Mouse (Mus musculus): ENCODE results near the gene Fbxl18.
A peak's percentile ranks its signal among the peaks of the same experiment; 100 is the strongest.
"Not testable (repeated sequence)": the region's sequence is repeated elsewhere in the genome, so short reads cannot be mapped to it uniquely, and the experiment has no call there.

Fbxl18 gene

DNA sequence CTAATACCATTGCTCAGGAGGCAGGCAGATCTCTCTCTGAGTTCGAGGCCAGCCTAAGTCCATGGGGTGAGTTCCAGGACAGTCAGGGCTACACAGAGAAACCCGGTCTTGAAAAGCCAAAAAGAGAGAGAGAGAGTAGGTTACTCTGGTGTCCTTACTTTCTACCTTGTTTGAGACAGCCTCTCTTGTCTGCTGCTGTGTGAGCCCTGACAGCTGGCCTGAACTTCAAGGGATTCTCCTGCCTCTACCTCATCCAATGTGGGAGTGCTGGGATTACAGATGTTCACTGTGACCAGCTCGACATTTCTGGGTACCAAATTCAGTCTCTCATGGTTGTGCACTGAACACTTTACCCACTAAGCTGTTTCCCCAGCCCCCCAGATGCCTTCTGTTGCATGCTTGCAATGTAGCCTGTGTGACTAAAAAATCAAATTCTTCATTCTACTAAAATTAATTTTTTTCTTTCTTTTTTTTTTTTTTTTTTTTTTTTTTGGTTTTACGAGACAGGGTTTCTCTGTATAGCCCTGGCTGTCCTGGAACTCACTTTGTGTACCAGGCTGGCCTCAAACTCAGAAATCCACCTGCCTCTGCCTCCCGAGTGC is 4.8 kb upstream of the Fbxl18 start:
- no peak for DNase-seq (ENCODE audit: low spot score in 2 of 2)

- no peak for DNase-seq (ENCODE audit: low spot score in 2 of 2)
Measured at GRCm38 (mm10) chr5:142899057-142899601, 3.9 kb upstream of the Fbxl18 start.

- no peak for DNase-seq (ENCODE audit: low spot score in 2 of 2)
Measured at GRCm38 (mm10) chr5:142898316-142898715, 3.1 kb upstream of the Fbxl18 start.

- DNase-seq (ENCODE audit: low spot score in 2 of 2): no peak
Measured at GRCm38 (mm10) chr5:142897568-142898248, 2.5 kb upstream of the Fbxl18 start.

- DNase-seq (ENCODE audit: low spot score in 2 of 2): no peak
Measured at GRCm38 (mm10) chr5:142896713-142897112, 1.5 kb upstream of the Fbxl18 start.

DNA sequence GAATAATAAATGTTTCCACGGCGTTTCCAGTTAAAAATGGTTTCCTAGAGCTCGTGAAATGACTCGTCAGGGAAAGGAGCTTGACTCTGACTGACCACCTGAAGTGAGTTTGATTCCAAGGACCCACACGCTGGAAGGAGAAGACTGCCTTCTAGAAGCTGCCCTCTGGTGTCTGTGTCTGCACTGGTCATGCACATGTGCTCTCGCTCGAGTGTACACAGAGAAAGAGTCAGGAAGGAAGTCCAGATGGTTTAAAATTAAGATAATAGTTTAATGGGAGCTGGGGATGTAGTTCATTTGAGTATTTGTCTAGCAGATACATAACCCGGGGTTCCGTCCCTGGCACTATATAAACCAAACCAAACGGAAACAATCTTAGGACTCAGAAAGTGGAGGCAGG is 971 bp upstream of the Fbxl18 start:
- DNase-seq (ENCODE audit: low spot score in 2 of 2): no peak

DNA sequence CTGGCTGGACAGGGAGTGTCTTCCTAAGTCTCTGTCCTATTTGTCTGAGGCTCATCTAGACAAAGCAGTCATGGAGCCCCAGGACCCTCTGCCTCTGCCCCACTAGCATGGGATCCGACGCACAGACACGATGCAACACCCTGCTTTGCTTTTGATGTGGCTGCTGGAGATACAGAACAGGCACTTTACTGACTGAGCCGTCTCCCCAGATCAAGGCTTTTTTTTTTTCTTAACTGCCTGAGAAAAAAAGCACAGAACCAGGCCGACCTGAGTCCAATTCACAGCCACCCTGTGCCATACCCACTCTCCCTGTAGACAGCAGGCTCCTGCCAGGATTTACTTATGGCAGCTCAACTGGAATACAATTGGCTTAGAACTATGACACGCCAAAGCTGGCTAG is 3.8 kb downstream of the Fbxl18 start:
- no peak for DNase-seq (ENCODE audit: low spot score in 2 of 2)

- DNase-seq (ENCODE audit: low spot score in 2 of 2): not testable (repeated sequence)
Measured at GRCm38 (mm10) chr5:142887533-142887932, 7.7 kb downstream of the Fbxl18 start.

DNA sequence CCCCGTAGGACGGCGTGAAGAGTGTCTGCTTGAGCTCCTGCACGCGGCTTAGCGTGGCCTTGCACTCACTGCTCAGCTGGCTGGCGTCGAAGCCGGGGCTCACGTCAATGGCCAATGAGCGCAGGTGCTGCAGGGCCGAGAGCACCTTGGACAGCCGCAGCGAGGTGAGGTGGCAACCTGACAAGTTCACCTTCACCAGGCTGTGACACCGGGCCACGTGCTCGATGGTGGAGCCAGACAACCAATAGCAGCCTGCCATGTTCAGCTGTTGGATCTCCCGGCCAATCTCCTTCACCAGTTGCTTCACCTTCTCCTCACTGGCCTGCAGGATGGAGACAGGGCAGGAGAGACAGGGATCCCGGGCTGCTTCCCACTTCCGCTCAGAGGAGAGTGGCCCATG is 8.5 kb downstream of the Fbxl18 start:
- DNase-seq (ENCODE audit: low spot score in 2 of 2): no peak

DNA sequence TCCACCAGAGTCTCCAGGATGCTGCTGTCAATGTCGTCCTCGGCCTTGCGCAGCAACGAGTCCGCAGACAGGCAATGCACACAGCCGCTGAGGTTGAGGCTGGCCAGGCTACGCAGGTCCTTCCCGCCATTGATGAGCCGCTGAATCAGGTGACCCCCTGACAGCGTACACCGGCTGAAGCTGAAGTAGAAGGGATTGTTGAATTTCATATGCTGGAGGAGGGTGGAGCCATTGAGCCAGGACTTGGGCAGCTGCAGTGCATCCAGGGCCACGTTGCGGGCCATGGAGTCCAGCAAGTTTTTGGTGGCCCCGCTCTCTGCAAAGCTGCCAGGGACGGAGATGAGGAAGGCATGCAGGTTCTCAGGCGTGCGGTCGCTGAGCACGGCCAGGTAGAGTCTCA is 9.0 kb downstream of the Fbxl18 start:
- no peak for DNase-seq (ENCODE audit: low spot score in 2 of 2)

DNA sequence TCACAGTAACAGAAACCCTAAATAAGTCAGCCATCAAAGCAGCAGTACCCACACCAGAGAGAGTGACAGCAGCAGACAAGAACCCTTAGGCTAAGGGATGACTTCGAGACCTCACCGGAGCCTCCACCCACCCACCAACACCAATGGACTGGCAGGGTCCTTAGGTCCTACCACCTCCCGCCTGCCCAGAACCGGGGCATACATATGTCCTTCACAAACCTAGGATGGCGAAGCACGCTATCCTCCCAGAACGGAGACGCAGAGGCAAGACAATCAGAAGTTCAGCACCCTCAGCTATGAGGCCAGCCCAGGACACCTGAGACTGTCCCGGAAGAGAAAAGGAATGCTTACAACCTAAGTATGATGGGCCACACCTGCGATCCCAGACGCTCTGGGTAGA is 12.8 kb downstream of the Fbxl18 start:
- DNase-seq (ENCODE audit: low spot score in 2 of 2): no peak

DNA sequence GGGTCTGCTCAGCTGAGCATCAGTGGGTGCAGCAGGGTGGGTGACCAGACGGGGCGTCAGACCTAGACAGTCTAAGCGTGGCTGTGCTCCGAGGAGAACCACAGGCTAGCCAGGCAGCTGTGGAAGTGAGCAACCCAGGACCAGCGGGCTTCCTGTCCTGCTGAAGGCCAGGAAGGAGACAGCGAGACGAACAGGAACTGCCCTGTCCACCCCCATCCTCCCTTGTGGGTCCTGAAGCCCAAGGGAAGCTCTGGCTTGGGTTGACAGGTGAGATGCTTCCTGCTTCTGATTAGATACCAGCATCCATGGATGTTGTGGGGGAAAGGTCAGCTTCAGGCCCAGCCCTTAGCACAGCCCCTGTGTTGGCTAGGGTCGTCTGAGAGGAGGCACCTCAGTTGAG is 13.3 kb downstream of the Fbxl18 start:
- DNase-seq (ENCODE audit: low spot score in 2 of 2): no peak

DNA sequence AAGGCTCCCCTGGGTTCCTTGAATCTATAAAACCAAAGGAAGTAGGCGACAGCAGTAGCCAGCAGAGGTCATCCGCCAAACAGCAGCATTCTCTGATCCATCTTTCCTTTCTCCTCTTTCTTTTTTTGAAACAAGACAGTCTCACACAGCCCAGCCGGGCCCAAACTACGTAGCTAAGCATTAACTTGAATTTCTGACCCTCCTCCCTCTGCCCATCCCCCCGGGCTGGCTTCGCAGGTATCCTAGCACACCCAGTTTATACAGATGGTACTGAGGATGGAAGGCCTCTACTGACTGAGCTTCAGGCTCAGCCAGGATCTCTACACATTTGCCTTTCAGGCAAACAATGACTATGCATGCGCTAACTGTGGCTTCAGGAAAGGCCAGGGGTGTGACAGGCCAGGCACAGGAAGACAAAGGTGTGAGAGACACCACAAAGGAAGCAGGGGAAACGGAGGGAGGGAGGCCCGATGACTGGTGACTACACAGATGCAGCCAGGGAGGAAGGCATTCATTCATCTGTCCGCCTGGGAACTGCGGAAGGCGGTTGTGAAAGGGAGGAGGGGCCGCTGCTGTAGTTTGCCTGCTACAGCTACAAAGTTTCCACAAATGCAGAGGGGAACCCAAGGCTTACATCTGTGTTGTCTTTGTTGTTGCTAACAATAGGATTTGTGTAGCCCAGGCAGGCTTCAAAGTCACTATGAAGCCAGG is 14.3 kb downstream of the Fbxl18 start:
- no peak for DNase-seq (ENCODE audit: low spot score in 2 of 2)

GRCm38 (mm10) chr5:142880246-142880645 is 15.0 kb downstream of the Fbxl18 start:
- DNase-seq (ENCODE audit: low spot score in 2 of 2): no peak

DNA sequence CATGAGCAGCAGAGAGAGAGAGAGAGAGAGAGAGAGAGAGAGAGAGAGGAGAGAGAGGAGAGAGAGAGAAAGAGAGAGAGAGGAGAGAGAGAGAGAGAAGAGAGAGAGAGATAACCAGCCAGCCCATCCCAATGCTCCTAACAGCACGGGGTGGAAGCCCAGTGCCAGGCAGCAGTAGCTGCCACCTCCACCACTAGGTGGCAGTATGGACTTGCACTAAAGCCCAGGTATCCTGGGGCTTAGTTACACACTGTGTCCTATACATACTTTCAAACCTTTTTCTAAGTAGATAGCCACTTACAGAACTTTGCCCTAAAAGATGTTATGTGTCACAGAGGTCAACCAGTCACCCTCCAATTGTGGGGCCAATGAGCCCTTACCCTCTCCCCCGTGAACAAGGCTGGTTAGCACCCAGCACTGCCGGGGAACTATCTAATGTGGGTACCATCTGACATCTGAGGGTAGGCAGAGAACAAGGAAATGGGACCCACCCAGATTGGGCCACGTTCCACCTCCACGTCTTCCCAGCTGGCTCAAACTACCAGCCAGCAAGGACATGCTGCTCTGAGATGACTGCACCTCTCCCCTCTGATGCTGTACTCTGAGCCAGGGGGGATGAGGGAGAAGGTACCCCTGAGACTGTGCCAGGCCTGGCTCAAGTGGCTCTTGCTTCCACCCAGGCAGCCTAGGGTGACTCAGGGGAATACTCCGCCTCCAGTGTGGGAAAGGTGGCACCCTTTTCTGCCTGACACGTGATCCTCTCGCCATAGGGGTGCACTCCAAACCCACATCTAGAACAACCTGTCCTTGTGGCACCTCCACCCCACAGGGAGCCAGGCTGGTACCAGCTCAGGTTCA is 15.7 kb downstream of the Fbxl18 start:
- peak; percentile 67 to 80 for DNase-seq (ENCODE audit: low spot score in 2 of 2)

- DNase-seq (ENCODE audit: low spot score in 2 of 2): no peak
Measured at GRCm38 (mm10) chr5:142878570-142878969, 16.7 kb downstream of the Fbxl18 start.

- DNase-seq (ENCODE audit: low spot score in 2 of 2): peak; percentile 81 to 91
Measured at GRCm38 (mm10) chr5:142877337-142878280, 17.6 kb downstream of the Fbxl18 start.

DNA sequence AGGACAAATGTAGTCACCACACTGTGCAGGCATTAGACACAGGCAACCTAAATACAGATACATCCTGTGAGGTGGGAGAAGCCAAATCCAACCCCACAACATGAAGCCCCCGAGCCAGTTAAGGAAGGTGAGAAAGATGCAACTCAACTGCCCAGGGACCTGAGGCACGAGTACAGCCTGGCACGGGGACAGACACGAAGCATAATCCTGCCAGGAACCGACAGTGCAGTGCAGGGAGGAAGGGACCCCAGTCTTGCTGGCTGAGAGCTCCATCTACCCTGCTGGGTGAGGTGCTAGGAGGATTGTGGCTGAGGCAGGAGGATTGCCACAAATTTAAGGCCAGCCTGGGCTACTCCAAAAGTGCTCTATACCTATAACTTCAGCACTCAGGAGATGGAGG is 18.3 kb downstream of the Fbxl18 start:
- DNase-seq (ENCODE audit: low spot score in 2 of 2): no peak

- no peak for DNase-seq (ENCODE audit: low spot score in 2 of 2)
Measured at GRCm38 (mm10) chr5:142875513-142875905, 19.7 kb downstream of the Fbxl18 start.

DNA sequence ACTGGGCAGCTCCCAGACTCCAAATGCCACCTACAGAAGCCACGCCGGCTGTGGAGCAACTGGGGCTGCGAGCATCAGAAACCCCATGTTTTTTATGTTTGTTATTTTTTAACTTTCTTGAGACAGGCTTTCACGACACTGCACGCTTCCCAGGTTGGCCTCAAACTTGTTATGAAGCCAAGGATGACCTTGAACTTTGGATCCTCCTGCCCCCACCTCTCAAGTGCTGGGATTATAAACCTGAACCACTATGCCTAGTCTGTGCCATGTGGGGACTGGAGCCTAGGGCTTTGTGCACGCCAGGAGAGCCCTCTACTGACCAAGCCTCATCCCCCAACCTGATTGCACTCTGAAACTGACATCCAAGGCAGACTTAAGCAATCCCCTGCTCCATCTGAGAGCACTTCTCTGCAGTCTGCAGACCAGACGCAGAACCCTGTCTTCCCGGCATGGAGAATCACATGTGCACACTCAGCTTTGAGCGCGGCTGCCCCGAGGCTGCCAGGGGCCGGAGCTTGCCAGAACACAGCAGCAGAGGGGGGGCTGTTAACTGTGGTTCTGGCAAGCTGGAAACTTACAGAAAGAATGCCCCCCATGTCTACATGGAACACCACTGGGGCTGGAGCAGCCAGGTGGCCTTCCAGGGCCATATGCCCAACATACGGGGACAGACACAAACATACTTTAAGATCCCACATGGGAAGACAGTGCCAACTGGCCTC is 20.3 kb downstream of the Fbxl18 start:
- no peak for DNase-seq (ENCODE audit: low spot score in 2 of 2)

All from urinary bladder, postnatal 4 days (tissue).